Mouse (Mus musculus) stomach, embryonic 15.5 days (tissue): ENCODE measurements around the gene Gm17018. TPM values are rescaled to one million over a fixed set of nuclear protein-coding genes. Genes with fewer than 3 reads are reported as not detected.
A peak's percentile ranks its signal among the peaks of the same experiment; 100 is the strongest.

Source experiments
- ATAC-seq: fragments of 200-750 bp; cut with Nextera tagmentation; 2 replicates; pipeline ENCODE4 v1.8.0; 2017; ENCODE audit warnings: low read depth, moderate number of reproducible peaks, moderate TSS enrichment; ENCODE audit not compliant: insufficient read depth, low FRiP score
- H3K27ac ChIP-seq: fragments of 300-500 bp; sonication (generic); 2 replicates; pipeline ENCODE4 v1.5.1; 2015; ENCODE audit warnings: mild to moderate bottlenecking, inconsistent platforms
- H3K27me3 ChIP-seq: fragments of 300-500 bp; sonication (generic); replicated peaks from 2 replicates; pipeline ENCODE4 v1.6.1; 2015; ENCODE audit warnings: inconsistent platforms
- H3K36me3 ChIP-seq: fragments of 300-500 bp; sonication (generic); 2 replicates; pipeline ENCODE4 v1.6.1; 2015; ENCODE audit warnings: inconsistent platforms
- H3K4me1 ChIP-seq: fragments of 300-500 bp; sonication (generic); 2 replicates; pipeline ENCODE4 v1.6.1; 2015; ENCODE audit warnings: inconsistent platforms
- H3K4me2 ChIP-seq: fragments of 300-500 bp; sonication (generic); 2 replicates; pipeline ENCODE4 v1.6.1; 2015; ENCODE audit warnings: mild to moderate bottlenecking, inconsistent platforms
- H3K4me3 ChIP-seq: fragments of 300-500 bp; sonication (generic); replicated peaks from 2 replicates; pipeline ENCODE4 v1.5.1; 2015; ENCODE audit warnings: inconsistent platforms
- H3K9ac ChIP-seq: fragments of 300-500 bp; sonication (generic); 2 replicates; pipeline ENCODE4 v1.6.1; 2015; ENCODE audit warnings: inconsistent platforms
- H3K9me3 ChIP-seq: fragments of 300-500 bp; sonication (generic); 2 replicates; pipeline ENCODE4 v1.6.1; 2016; ENCODE audit warnings: inconsistent platforms
- WGBS: fragments of 180-500 bp; shearing (Covaris S2); methylation state at CpG from one replicate; pipeline ENCODE4 v1.1.7; 2015; 5-methylcytosine and 5-hydroxymethylcytosine counted together
- polyA plus RNA-seq: library from polyadenylated mRNA; unstranded; fragments of >200 nt; fragmentation: Nextera tagmentation; extraction: Ambion mirVana; gene quantifications from 2 replicates; pipeline ENCODE4 v1.2.1, GENCODE M21; 2015

The Gm17018 gene
- polyA plus RNA-seq, 1 experiment from 2014 or later, result 43.2 TPM

DNA sequence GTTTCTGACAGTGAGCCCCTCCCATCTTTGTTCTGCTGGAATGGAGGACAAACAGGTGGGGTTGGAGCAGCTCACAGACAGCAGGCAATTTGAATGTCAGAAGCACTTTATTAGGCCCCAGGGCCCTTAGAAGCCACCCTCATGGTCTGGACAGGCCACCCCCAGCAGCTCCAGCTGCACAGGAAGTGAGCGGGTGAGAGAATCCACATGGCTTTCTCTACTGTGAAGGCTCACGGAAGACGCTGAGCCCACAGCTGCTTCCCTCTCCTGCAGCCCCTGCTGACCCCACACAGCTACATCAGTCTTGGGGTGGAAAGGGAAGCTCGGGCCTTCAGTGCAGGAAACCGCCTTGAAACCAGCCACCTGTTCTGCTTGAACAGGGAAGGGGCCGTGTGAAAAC lies 8.2 kb upstream of the Gm17018 start:
- Histone ChIP-seq H3K4me1 (peaks cover 11% of the 10 kb centered on the region; the same call in 1 of the 2 replicates), H3K27me3 (no peaks in the 10 kb centered on the region), H3K36me3 (peaks cover 13% of the 10 kb centered on the region; the same call in 1 of the 2 replicates), H3K9me3 (no peaks in the 10 kb centered on the region), H3K4me2 (no peak overlapping the region), H3K9ac (no peak overlapping the region), H3K27ac (no peak overlapping the region), H3K4me3 (no peak overlapping the region)
- 34% methylated on average over 6 of the region's 6 CpGs for WGBS
- ATAC-seq, result peak; percentile 53; the same call in 1 of the 2 replicates

DNA sequence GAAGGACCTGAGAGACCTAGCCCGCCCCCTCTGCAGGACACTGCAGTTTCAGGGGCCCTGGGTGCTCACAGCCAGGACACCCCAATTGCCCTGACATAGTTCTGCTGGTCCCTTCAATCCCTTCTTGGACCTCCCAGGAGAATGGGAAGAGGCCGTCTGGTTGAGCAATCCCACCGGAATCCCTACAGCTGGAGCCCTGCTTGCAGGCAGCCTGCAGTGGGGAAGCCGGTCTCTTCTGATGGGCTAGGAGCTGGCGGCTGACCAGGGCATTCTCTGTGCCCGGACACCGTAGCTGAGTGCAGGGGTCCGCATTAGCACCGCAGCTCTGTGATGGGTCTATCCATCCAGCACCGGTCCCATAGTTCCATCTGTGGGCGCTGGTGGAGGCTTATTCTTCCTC lies 6.3 kb upstream of the Gm17018 start:
- Histone ChIP-seq H3K4me1 (peaks cover 11% of the 10 kb centered on the region; the same call in 1 of the 2 replicates), H3K9ac (no peak overlapping the region), H3K36me3 (peaks cover 16% of the 10 kb centered on the region; the same call in 1 of the 2 replicates), H3K9me3 (no peaks in the 10 kb centered on the region), H3K27ac (no peak overlapping the region), H3K4me2 (no peak overlapping the region), H3K27me3 (no peaks in the 10 kb centered on the region), H3K4me3 (no peak overlapping the region)
- 89% methylated on average over 11 of the region's 11 CpGs for WGBS
- no peak for ATAC-seq

DNA sequence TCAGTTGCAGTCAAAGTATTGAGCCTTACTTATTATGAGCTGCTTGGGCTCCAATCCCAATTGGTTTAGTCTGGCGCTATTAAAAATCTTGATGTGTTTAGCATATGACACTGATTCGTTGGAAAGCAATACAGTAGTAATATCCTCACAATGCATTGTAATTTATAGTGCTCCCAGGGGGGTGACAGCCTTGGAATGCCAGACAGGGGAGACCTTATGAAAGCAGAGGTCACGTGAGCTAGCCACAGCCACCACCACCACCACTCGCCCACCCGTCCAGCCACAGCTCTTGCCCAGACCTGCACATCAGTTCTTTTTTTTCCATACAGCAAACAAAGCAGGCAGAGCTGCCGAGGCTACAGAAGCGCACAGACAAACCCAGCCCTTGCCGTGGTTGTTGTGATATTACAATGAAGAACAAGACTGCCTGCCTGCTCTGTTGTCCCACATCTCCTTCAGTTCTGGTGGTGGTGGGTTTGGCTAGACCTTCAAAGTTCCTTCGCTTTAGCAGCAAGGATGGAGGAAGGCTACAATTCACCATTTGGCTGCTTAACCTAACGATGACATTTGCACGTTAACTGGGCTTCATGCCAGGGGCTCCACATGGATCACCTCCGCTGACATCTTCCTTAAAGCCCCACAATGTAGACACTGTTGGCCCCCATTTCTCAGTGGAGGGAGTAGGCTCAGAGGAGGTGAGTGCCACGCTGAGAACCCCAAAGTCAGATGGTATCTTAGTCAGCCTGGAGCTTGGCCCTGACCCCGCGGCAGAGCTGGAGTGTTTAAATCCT lies 5.7 kb downstream of the Gm17018 start:
- H3K4me2 ChIP-seq, result no peak overlapping the region
- 43% methylated on average over 15 of the region's 15 CpGs for WGBS
- no peaks in the 10 kb centered on the region for H3K36me3 ChIP-seq
- peaks cover 22% of the 10 kb centered on the region for H3K4me1 ChIP-seq
- H3K9me3 ChIP-seq, result no peaks in the 10 kb centered on the region
- ATAC-seq, result no peak
- no peak overlapping the region for H3K4me3 ChIP-seq
- H3K27me3 ChIP-seq, result no peaks in the 10 kb centered on the region
- no peak overlapping the region for H3K9ac ChIP-seq
- no peak overlapping the region for H3K27ac ChIP-seq

DNA sequence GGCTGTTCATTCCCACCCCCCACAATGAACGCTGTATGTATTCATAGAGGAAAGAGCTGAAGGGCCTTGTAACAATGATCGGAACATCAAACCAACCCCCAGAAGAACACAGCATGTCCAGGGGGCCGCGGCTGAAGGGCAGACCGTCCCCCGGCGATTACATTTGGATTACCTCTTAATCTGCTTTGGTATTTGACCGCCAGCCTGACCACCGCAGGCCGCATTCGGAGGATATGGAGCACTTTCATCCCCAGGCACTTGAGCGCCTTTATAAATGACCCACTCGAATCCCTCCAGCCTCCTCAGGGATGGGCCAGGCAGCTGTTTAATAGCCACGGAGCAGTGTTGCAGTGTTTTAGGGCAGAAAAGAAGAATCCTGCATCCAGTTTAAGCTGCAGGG lies 7.0 kb downstream of the Gm17018 start:
- H3K9me3 ChIP-seq, result no peaks in the 10 kb centered on the region
- no peaks in the 10 kb centered on the region for H3K27me3 ChIP-seq
- ATAC-seq, result no peak
- H3K27ac ChIP-seq, result no peak overlapping the region
- H3K4me3 ChIP-seq, result no peak overlapping the region
- no peaks in the 10 kb centered on the region for H3K36me3 ChIP-seq
- 43% methylated on average over 14 of the region's 14 CpGs for WGBS
- H3K9ac ChIP-seq, result no peak overlapping the region
- H3K4me1 ChIP-seq, result peaks cover 18% of the 10 kb centered on the region
- no peak overlapping the region for H3K4me2 ChIP-seq

DNA sequence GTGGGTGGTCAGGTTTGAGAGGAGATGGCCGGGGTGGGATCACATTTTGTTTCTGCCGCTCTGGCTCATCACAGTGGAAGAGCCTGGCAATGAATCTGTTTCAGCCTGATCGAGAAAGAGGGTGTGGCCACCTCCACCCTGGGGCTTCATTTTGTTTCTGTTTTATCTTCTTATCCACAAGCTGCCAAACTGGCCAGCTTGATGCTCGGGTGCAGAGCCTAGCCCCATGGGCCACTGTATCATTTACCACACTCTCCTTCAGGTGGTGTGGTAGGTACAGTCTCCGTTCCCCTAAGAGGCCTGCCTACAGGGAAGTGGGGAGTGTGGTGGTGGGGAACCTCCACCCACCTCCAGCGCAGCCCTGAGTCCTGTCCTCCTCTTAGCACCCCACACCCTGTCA lies 12.6 kb downstream of the Gm17018 start:
- 78% methylated on average over 6 of the region's 6 CpGs for WGBS
- no peaks in the 10 kb centered on the region for H3K9me3 ChIP-seq
- no peak overlapping the region for H3K4me2 ChIP-seq
- no peak overlapping the region for H3K4me3 ChIP-seq
- H3K27me3 ChIP-seq, result no peaks in the 10 kb centered on the region
- peaks cover 32% of the 10 kb centered on the region for H3K4me1 ChIP-seq
- peaks cover 3% of the 10 kb centered on the region; the same call in 1 of the 2 replicates for H3K36me3 ChIP-seq
- no peak for ATAC-seq
- H3K27ac ChIP-seq, result no peak overlapping the region
- H3K9ac ChIP-seq, result no peak overlapping the region

DNA sequence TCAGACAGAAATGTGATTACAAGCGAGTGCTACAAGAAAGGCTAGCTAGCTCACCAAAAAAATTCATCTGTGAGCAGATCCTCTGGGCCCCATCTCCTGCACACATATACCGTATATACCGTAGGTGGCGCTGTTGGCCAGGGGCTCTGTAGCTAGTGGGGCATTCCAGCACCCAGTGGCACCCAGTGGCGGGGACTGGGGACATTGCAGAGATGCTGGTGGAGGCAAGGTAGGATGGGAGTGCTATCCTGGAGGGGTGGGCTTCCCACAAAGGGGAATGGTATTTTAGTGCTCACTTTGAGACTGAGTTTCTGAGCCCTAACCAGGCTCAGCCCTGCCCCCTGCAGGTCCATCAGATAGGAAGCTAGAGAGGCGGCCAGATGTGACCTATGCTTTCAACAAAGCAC lies 13.4 kb downstream of the Gm17018 start:
- Histone ChIP-seq H3K4me1 (peaks cover 32% of the 10 kb centered on the region), H3K4me2 (no peak overlapping the region), H3K4me3 (no peak overlapping the region), H3K27ac (no peak overlapping the region), H3K27me3 (no peaks in the 10 kb centered on the region), H3K36me3 (peaks cover 8% of the 10 kb centered on the region; the same call in 1 of the 2 replicates), H3K9ac (no peak overlapping the region), H3K9me3 (no peaks in the 10 kb centered on the region)
- 25% methylated on average over 6 of the region's 6 CpGs for WGBS
- ATAC-seq, result peak; percentile 37; the same call in 1 of the 2 replicates

DNA sequence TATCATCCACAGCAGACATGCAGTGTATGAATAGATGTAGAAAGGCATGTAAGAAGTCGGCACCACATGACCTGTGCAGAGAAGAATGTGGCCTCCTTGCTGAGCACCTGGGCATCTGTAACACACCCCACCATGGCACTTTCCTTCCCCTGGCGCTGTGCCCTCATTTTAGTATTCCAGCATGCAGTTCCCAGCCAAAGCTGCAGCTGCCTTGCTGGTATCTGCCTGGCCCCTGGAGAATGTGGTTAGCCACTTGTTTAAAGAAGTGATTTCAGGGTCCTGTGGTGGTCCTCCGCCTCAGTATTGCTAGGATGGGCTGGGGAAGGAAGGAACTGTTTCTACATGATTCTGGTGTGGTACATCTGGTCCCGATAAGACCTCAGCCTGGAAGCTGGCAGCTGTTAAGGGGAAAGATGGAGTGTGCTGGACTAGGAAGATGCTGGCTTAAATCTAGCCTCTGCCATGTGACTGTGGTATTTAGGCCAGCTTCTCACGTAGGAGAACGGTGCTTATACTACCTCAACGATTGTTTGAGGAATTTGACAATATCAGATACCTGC lies 14.0 kb downstream of the Gm17018 start:
- Histone ChIP-seq H3K9me3 (no peaks in the 10 kb centered on the region), H3K36me3 (peaks cover 12% of the 10 kb centered on the region; the same call in 1 of the 2 replicates), H3K27ac (no peak overlapping the region), H3K4me2 (no peak overlapping the region), H3K9ac (no peak overlapping the region), H3K4me1 (peaks cover 32% of the 10 kb centered on the region), H3K27me3 (no peaks in the 10 kb centered on the region), H3K4me3 (no peak overlapping the region)
- no peak for ATAC-seq
- WGBS, result 63% methylated on average over 7 of the region's 7 CpGs

DNA sequence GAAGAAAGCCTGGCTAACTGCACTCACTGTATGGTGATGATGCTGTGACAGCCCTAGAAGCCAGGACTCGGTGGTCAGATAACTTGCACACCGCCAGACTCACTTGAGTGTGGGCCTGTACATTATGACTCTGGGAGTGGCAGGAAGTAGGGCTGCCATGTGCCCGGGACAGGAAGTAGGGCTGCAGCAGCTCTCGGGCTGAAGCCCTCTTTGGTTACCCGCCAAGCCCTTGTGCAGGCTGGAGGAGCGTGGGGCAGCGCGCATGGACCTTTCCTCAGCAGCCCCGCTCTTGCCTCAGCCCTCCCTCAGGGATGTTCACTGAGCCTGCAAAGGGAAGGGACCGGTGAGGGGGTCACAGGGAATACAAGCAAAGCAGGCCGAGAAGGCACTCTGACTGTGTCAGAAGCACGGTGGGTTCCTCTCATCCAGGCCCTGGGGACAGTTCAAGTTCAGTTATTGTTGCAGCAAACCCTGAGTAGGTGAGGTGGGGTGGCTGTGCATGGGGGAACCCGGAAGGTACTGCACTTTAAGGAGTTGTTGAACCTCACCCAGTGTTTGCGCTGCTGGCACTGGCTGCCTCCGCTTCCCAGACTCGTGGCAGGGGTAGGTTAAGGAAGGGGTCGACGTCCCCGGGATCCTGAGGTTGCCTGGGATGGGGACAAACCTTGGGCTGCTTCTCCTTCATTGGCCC lies 14.7 kb downstream of the Gm17018 start:
- Histone ChIP-seq H3K36me3 (peaks cover 12% of the 10 kb centered on the region; the same call in 1 of the 2 replicates), H3K4me3 (no peak overlapping the region), H3K4me2 (peak overlapping the region; percentile 10; the same call in 1 of the 2 replicates), H3K27ac (peak overlapping the region; percentile 26; the same call in 1 of the 2 replicates), H3K27me3 (no peaks in the 10 kb centered on the region), H3K9me3 (no peaks in the 10 kb centered on the region), H3K4me1 (peaks cover 29% of the 10 kb centered on the region), H3K9ac (no peak overlapping the region)
- 0 out of 2 replicates have a peak, but pooled peaks have one; percentile 10 for ATAC-seq
- 40% methylated on average over 19 of the region's 19 CpGs for WGBS

DNA sequence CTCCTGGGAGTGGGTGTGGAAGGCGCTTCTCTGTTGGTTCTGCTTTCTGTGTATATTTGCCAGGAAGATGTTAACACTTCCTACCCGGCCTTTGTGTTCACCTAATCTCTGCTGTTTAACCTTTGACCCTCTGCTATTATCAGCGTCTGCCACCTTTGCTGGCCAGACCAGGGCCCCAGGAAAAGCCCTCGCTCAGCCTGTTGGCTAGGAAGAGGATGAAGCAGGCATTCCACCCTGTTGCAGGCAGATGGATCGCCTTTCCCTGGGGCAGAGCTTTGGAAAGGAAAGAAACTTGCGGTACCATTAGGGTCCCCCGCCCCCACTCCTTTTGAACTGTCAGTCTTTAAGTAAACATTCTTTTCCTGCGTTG lies 15.2 kb downstream of the Gm17018 start:
- Histone ChIP-seq H3K9ac (no peak overlapping the region), H3K9me3 (no peaks in the 10 kb centered on the region), H3K4me1 (peaks cover 29% of the 10 kb centered on the region), H3K4me2 (peak overlapping the region; percentile 10; the same call in 1 of the 2 replicates), H3K36me3 (peaks cover 12% of the 10 kb centered on the region; the same call in 1 of the 2 replicates), H3K4me3 (no peak overlapping the region), H3K27me3 (no peaks in the 10 kb centered on the region), H3K27ac (peak overlapping the region; percentile 26; the same call in 1 of the 2 replicates)
- ATAC-seq, result 0 out of 2 replicates have a peak, but pooled peaks have one; percentile 3
- WGBS, result 11% methylated on average over 8 of the region's 8 CpGs

DNA sequence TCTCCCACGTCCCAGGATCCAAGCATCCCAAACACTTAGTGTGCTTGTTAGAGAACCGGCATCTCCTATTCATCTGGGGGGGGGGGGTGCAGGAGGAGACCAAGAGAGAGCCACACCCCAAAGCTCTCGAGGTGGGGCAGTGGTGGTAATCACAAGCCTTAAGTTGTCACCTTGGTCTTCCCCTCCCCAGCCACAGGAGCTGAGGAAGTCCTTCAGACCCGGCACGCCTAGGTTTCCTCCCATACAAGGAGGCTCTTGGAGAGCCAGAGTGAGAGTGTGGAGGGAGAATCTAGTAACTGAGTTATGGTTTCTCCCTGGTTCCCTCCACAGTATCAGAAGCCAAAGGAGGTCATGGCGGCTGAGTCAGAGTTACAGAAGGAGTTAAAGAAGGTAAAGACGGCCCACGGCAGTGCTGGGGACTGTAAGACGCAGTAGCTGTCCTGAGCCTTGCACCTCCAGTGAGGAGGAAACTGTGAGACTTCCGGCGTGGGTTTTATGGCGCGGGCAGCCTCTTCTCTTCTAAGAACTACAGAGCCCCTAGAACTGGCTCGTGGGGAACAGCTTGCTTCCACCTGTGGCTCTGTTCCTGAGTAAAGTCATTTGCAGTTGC lies 16.8 kb downstream of the Gm17018 start:
- Histone ChIP-seq H3K9me3 (no peaks in the 10 kb centered on the region), H3K4me1 (peaks cover 32% of the 10 kb centered on the region), H3K4me2 (no peak overlapping the region), H3K27me3 (no peaks in the 10 kb centered on the region), H3K4me3 (no peak overlapping the region), H3K9ac (no peak overlapping the region), H3K27ac (no peak overlapping the region), H3K36me3 (peaks cover 12% of the 10 kb centered on the region; the same call in 1 of the 2 replicates)
- no peak for ATAC-seq
- WGBS, result 66% methylated on average over 14 of the region's 14 CpGs

DNA sequence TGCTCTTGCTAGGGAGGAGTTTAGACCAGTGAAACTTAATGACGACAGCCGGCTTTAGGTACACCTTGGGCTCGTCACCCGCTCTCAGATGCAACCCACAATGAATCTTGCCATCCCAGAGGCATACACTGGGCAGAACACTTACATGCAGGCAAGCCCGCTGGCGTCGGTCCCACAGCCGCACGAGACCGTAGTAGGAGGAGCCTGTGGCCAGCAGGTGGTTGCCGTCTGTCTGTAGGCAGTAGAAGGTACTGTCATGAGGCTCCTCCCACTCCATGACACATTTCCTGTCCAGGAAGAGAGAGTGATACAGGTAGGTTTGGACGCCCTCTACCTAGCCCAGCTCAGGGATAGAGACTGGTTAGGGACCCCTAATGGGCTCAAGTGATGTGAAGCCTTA lies 18.6 kb downstream of the Gm17018 start:
- Histone ChIP-seq H3K4me2 (no peak overlapping the region), H3K9me3 (no peaks in the 10 kb centered on the region), H3K27ac (no peak overlapping the region), H3K36me3 (peaks cover 12% of the 10 kb centered on the region; the same call in 1 of the 2 replicates), H3K9ac (no peak overlapping the region), H3K4me3 (no peak overlapping the region), H3K4me1 (peaks cover 32% of the 10 kb centered on the region), H3K27me3 (no peaks in the 10 kb centered on the region)
- 79% methylated on average over 12 of the region's 12 CpGs for WGBS
- no peak for ATAC-seq
